Mouse (Mus musculus): ENCODE data around the gene Cat. TPM values are rescaled to one million over a fixed set of nuclear protein-coding genes. Genes with fewer than 3 reads are reported as not detected.

Gene Cat
- total and polyA plus RNA-seq, 2 experiments from 2014 or later, result 76.8 to 143 TPM

- TF ChIP-seq CTCF (IDR thresholded peaks at IDR 0.05; ENCODE audit: low read depth), result no peak
- no peak for TF ChIP-seq EP300 (IDR thresholded peaks at IDR 0.05; ENCODE audit: low read depth)
- WGBS, result 84% methylated on average over 1 of the region's 1 CpGs
- no peak overlapping the region for H3K4me2 ChIP-seq (ENCODE audit: low read depth, low read length)
- no peak for DNase-seq (ENCODE audit: low spot score)
- no peaks in the 10 kb centered on the region for H3K27me3 ChIP-seq (ENCODE audit: control insufficient read depth, insufficient read depth, low read length)
- H3K4me3 ChIP-seq (ENCODE audit: low read depth, low read length), result no peak overlapping the region
- H3K27ac ChIP-seq (ENCODE audit: low read depth), result no peak overlapping the region
- H3K4me1 ChIP-seq (ENCODE audit: control insufficient read depth, insufficient read depth), result no peaks in the 10 kb centered on the region
- no peak overlapping the region for H3K9ac ChIP-seq (replicated peaks; ENCODE audit: low read depth, low read length)
- no peaks in the 10 kb centered on the region for H3K9me3 ChIP-seq (replicated peaks; ENCODE audit: control insufficient read depth, low read length)
- no peak for ATAC-seq (ENCODE audit: insufficient read depth, low read depth)
- H3K36me3 ChIP-seq (replicated peaks; ENCODE audit: control insufficient read depth, insufficient read depth, low read length), result no peaks in the 10 kb centered on the region
Measured at GRCm38 (mm10) chr2:103511631-103512030, 26.7 kb upstream of the Cat start.

DNA sequence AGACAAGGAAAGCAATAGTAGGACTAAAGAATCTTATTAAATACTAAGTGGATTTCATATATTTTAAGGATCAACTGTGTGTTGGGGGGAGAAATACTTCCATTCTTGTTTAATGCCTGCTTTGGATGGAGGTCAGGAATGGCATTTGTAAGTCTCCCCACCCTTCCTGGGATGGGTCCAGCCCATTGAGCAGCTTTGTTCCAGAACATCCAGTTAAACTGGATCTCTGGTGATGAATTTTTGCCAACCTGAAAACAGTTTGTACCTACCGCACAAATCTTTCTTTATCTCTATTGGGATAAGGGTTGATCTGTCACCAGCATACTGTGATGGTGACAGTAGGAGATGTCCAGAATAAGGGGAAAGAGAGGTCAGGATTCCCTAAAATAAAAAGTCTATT lies 26.1 kb upstream of the Cat start:
- Histone ChIP-seq H3K9ac (replicated peaks; ENCODE audit: low read depth, low read length) (no peak overlapping the region), H3K4me3 (ENCODE audit: low read depth, low read length) (no peak overlapping the region), H3K4me1 (ENCODE audit: control insufficient read depth, insufficient read depth) (no peaks in the 10 kb centered on the region), H3K27me3 (ENCODE audit: control insufficient read depth, insufficient read depth, low read length) (no peaks in the 10 kb centered on the region), H3K4me2 (ENCODE audit: low read depth, low read length) (no peak overlapping the region), H3K27ac (ENCODE audit: low read depth) (no peak overlapping the region), H3K36me3 (replicated peaks; ENCODE audit: control insufficient read depth, insufficient read depth, low read length) (no peaks in the 10 kb centered on the region), H3K9me3 (replicated peaks; ENCODE audit: control insufficient read depth, low read length) (no peaks in the 10 kb centered on the region)
- 37% methylated on average over 1 of the region's 1 CpGs for WGBS
- ATAC-seq (ENCODE audit: insufficient read depth, low read depth) (no peak), DNase-seq (ENCODE audit: low spot score) (no peak)
- TF ChIP-seq CTCF (IDR thresholded peaks at IDR 0.05; ENCODE audit: low read depth) (no peak), EP300 (IDR thresholded peaks at IDR 0.05; ENCODE audit: low read depth) (no peak)

DNA sequence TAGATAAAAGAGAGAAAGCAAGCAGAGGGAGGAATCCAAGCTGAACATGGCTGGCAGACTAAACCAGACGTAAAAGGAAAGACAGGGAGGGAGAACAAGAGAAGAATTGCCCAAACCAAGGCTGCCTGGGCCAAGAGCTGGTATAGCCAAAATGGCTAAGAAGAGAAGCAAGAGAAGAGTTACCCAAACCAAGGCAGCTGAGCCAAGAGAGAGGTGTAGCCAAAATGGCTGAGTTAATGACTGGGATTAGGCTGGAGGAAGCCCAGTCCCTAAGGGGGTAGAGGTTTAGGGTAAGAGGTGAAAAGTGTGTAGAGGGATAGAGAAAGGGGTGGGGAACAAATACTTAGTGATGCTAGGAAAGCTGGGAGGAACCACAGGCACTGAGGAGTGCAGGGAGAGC lies 22.7 kb upstream of the Cat start:
- ATAC-seq (ENCODE audit: insufficient read depth, low read depth) (no peak), DNase-seq (ENCODE audit: low spot score) (no peak)
- Histone ChIP-seq H3K9me3 (replicated peaks; ENCODE audit: control insufficient read depth, low read length) (no peaks in the 10 kb centered on the region), H3K27me3 (ENCODE audit: control insufficient read depth, insufficient read depth, low read length) (no peaks in the 10 kb centered on the region), H3K4me3 (ENCODE audit: low read depth, low read length) (no peak overlapping the region), H3K27ac (ENCODE audit: low read depth) (no peak overlapping the region), H3K4me1 (ENCODE audit: control insufficient read depth, insufficient read depth) (no peaks in the 10 kb centered on the region), H3K9ac (replicated peaks; ENCODE audit: low read depth, low read length) (no peak overlapping the region), H3K36me3 (replicated peaks; ENCODE audit: control insufficient read depth, insufficient read depth, low read length) (no peaks in the 10 kb centered on the region), H3K4me2 (ENCODE audit: low read depth, low read length) (no peak overlapping the region)
- WGBS, result 73% methylated on average over 1 of the region's 1 CpGs
- TF ChIP-seq EP300 (IDR thresholded peaks at IDR 0.05; ENCODE audit: low read depth) (no peak), CTCF (IDR thresholded peaks at IDR 0.05; ENCODE audit: low read depth) (no peak)

- no peak for DNase-seq (ENCODE audit: low spot score)
- no peak for TF ChIP-seq CTCF (IDR thresholded peaks at IDR 0.05; ENCODE audit: low read depth)
- no peak for TF ChIP-seq EP300 (IDR thresholded peaks at IDR 0.05; ENCODE audit: low read depth)
- Histone ChIP-seq H3K4me3 (ENCODE audit: low read depth, low read length) (no peak overlapping the region), H3K27ac (ENCODE audit: low read depth) (no peak overlapping the region), H3K9me3 (replicated peaks; ENCODE audit: control insufficient read depth, low read length) (no peaks in the 10 kb centered on the region), H3K36me3 (replicated peaks; ENCODE audit: control insufficient read depth, insufficient read depth, low read length) (no peaks in the 10 kb centered on the region), H3K4me1 (ENCODE audit: control insufficient read depth, insufficient read depth) (no peaks in the 10 kb centered on the region), H3K27me3 (ENCODE audit: control insufficient read depth, insufficient read depth, low read length) (no peaks in the 10 kb centered on the region), H3K9ac (replicated peaks; ENCODE audit: low read depth, low read length) (no peak overlapping the region), H3K4me2 (ENCODE audit: low read depth, low read length) (no peak overlapping the region)
- no peak for ATAC-seq (ENCODE audit: insufficient read depth, low read depth)
- 99% methylated on average over 2 of the region's 2 CpGs for WGBS
Measured at GRCm38 (mm10) chr2:103505956-103506355, 21.0 kb upstream of the Cat start.

DNA sequence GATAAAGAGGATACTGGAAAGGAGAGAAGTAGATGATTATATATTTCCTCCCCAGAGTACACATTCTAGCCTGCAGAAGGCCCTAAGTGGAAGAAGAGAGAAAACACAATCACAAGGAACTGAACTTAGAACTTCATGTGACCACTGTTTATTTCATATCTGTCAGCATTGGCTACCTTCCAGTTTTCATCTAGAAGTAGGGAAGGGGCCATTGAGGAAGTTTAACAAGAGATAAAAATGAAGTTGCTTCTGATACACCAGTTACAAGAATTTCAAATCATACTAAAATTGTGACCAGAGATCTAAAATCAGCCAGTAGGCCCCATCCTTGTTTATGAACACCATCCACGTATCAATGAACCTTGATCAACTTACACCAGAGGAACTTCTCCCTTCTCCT lies 19.5 kb upstream of the Cat start:
- H3K4me2 ChIP-seq (ENCODE audit: low read depth, low read length), result no peak overlapping the region
- H3K27me3 ChIP-seq (ENCODE audit: control insufficient read depth, insufficient read depth, low read length), result no peaks in the 10 kb centered on the region
- ATAC-seq (ENCODE audit: insufficient read depth, low read depth) (no peak), DNase-seq (ENCODE audit: low spot score) (no peak)
- H3K9ac ChIP-seq (replicated peaks; ENCODE audit: low read depth, low read length), result no peak overlapping the region
- no peaks in the 10 kb centered on the region for H3K4me1 ChIP-seq (ENCODE audit: control insufficient read depth, insufficient read depth)
- H3K36me3 ChIP-seq (replicated peaks; ENCODE audit: control insufficient read depth, insufficient read depth, low read length), result no peaks in the 10 kb centered on the region
- no peaks in the 10 kb centered on the region for H3K9me3 ChIP-seq (replicated peaks; ENCODE audit: control insufficient read depth, low read length)
- no peak overlapping the region for H3K4me3 ChIP-seq (ENCODE audit: low read depth, low read length)
- no peak overlapping the region for H3K27ac ChIP-seq (ENCODE audit: low read depth)
- 89% methylated on average over 1 of the region's 1 CpGs for WGBS
- TF ChIP-seq CTCF (IDR thresholded peaks at IDR 0.05; ENCODE audit: low read depth) (no peak), EP300 (IDR thresholded peaks at IDR 0.05; ENCODE audit: low read depth) (no peak)

DNA sequence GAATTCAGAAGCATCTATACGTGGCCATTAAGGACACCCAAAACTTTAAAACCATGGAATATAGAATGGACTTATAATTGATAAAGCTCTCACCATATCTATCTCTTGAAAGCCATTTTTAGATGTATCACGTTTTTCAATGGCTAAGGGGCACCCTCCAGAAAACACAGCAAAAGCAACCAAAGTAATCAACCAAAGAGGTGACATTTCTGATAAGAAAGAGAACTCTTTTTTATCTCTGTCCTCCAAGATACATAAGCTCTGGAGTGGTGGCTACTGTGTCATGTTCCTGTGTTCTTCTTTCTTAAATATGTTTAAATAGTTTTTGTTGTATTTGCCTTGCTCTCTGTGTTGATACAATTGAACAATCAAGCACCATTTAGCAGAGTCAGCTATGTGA lies 15.8 kb upstream of the Cat start:
- Histone ChIP-seq H3K27ac (ENCODE audit: low read depth) (no peak overlapping the region), H3K9ac (replicated peaks; ENCODE audit: low read depth, low read length) (no peak overlapping the region), H3K27me3 (ENCODE audit: control insufficient read depth, insufficient read depth, low read length) (no peaks in the 10 kb centered on the region), H3K9me3 (replicated peaks; ENCODE audit: control insufficient read depth, low read length) (no peaks in the 10 kb centered on the region), H3K4me3 (ENCODE audit: low read depth, low read length) (no peak overlapping the region), H3K36me3 (replicated peaks; ENCODE audit: control insufficient read depth, insufficient read depth, low read length) (no peaks in the 10 kb centered on the region), H3K4me2 (ENCODE audit: low read depth, low read length) (no peak overlapping the region), H3K4me1 (ENCODE audit: control insufficient read depth, insufficient read depth) (no peaks in the 10 kb centered on the region)
- WGBS, result 49% methylated on average over 2 of the region's 2 CpGs
- TF ChIP-seq CTCF (IDR thresholded peaks at IDR 0.05; ENCODE audit: low read depth) (no peak), EP300 (IDR thresholded peaks at IDR 0.05; ENCODE audit: low read depth) (no peak)
- ATAC-seq (ENCODE audit: insufficient read depth, low read depth) (no peak), DNase-seq (ENCODE audit: low spot score) (no peak)
